In genomic region chr2:125900797-125901410, GRCm38 (mm10) we compare ENCODE assay signal across 14 mouse cellular contexts. TPM values are rescaled to one million over a fixed set of nuclear protein-coding genes. Genes with fewer than 3 reads are reported as not detected.
DNase-seq lines count a peak whose midpoint lies in the region; ATAC-seq and TF ChIP-seq lines count a peak whose summit lies in the region.
"Had no signal": no experiment of that assay in that cellular context is flagged by ENCODE, and none has a peak within 500 bp of the region (broad histone marks: within the 10 kb centered on the region; RNA-seq: fewer than 3 reads in every experiment).

No protein-coding gene starts in this region.

- TF ChIP-seq EP300 in CH12.LX (IDR thresholded peaks at IDR 0.05; ENCODE audit: low read length) = no peak
- TF ChIP-seq EP300 in liver, postnatal 0 days (IDR thresholded peaks at IDR 0.05; ENCODE audit: low read depth) = peak; percentile 69; the same call in 1 of the 2 replicates

- no peak for TF ChIP-seq RAD21 in CH12.LX (IDR thresholded peaks at IDR 0.05; ENCODE audit: low read depth, low read length)

- no peaks in the 10 kb centered on the region for H3K27me3 ChIP-seq in heart, embryonic 11.5 days (ENCODE audit: control insufficient read depth, insufficient read depth, low read length)
- H3K27me3 ChIP-seq in CH12.LX (replicated peaks) = no peaks in the 10 kb centered on the region
- no peaks in the 10 kb centered on the region for H3K27me3 ChIP-seq in liver, postnatal 0 days (ENCODE audit: insufficient read depth, low read length)
- H3K27me3 ChIP-seq in cerebellum, adult 2 months (ENCODE audit: control insufficient read depth, insufficient read depth, low read length) = no peaks in the 10 kb centered on the region
- H3K27me3 ChIP-seq: heart, embryonic 15.5 days; limb, embryonic 15.5 days had no signal

- 45% methylated on average over 6 of the region's 6 CpGs for WGBS in heart, embryonic 11.5 days (ENCODE audit: insufficient replicate concordance)
- WGBS in liver, postnatal 0 days (ENCODE audit: insufficient replicate concordance) = 52% methylated on average over 6 of the region's 6 CpGs
- 87% methylated on average over 6 of the region's 6 CpGs for WGBS in cerebellum, adult 2 months

- H3K9me3 ChIP-seq in heart, embryonic 11.5 days (replicated peaks; ENCODE audit: control insufficient read depth, low read length) = no peaks in the 10 kb centered on the region
- H3K9me3 ChIP-seq in CH12.LX (replicated peaks; ENCODE audit: low read length) = no peaks in the 10 kb centered on the region
- H3K9me3 ChIP-seq in liver, postnatal 0 days (ENCODE audit: low read length) = no peaks in the 10 kb centered on the region
- H3K9me3 ChIP-seq: heart, embryonic 15.5 days; limb, embryonic 15.5 days had no signal

- in situ Hi-C loops in CH12.LX (cut with MboI; ENCODE audit: low pct_ligation_motif_present, low pct_unique_long_range_greater_than_20kb, low sequenced_read_pairs) = no loop called here

- no peaks in the 10 kb centered on the region for H3K36me3 ChIP-seq in heart, embryonic 11.5 days (ENCODE audit: control insufficient read depth, insufficient read depth, low read length)
- H3K36me3 ChIP-seq in CH12.LX (replicated peaks in 1 of 2; ENCODE audit: control insufficient read depth in 1 of 2, insufficient read depth in 1 of 2, low read length in 1 of 2) = peaks cover 21 to 61% of the 10 kb centered on the region in 2 experiments
- no peaks in the 10 kb centered on the region; the same call in 1 of the 2 replicates for H3K36me3 ChIP-seq in liver, postnatal 0 days (replicated peaks; ENCODE audit: insufficient read depth, low read length)
- H3K36me3 ChIP-seq: heart, embryonic 15.5 days had no signal

- ATAC-seq in heart, embryonic 11.5 days (replicated peaks; ENCODE audit: insufficient number of reproducible peaks, low FRiP score, low TSS enrichment) = peak; percentile 98
- ATAC-seq in erythroblast, adult 5-6 weeks (replicated peaks; ENCODE audit: low FRiP score, poor library complexity, severe bottlenecking) = peak; percentile 96
- peak; percentile 99 for ATAC-seq in liver, postnatal 0 days
- ATAC-seq: hindbrain, postnatal 0 days had no signal

- TF ChIP-seq POLR2A in CH12.LX (IDR thresholded peaks at IDR 0.05; ENCODE audit: low read depth, low read length) = no peak
- TF ChIP-seq POLR2A in cerebellum, adult 2 months (IDR thresholded peaks at IDR 0.05; ENCODE audit: borderline replicate concordance, insufficient read depth, low read length) = no peak

- no peak overlapping the region for H3K4me2 ChIP-seq in heart, embryonic 11.5 days
- no peak overlapping the region for H3K4me2 ChIP-seq in CH12.LX (ENCODE audit: insufficient read depth, low read depth, poor library complexity, severe bottlenecking)
- peak overlapping the region; percentile 33 for H3K4me2 ChIP-seq in liver, postnatal 0 days (ENCODE audit: low read depth, low read length)
- H3K4me2 ChIP-seq: heart, embryonic 15.5 days; limb, embryonic 15.5 days had no signal

- peak overlapping the region; percentile 76 for H3K27ac ChIP-seq in heart, embryonic 11.5 days (ENCODE audit: low read depth, low read length)
- H3K27ac ChIP-seq in CH12.LX (ENCODE audit: insufficient read depth, low read depth) = no peak overlapping the region
- H3K27ac ChIP-seq in liver, postnatal 0 days (ENCODE audit: low read depth) = peak overlapping the region; percentile 74
- no peak overlapping the region for H3K27ac ChIP-seq in cerebellum, adult 2 months (ENCODE audit: insufficient read depth, low read length)
- H3K27ac ChIP-seq: heart, embryonic 15.5 days; hindbrain, postnatal 0 days; left cerebral cortex, adult 2 months; limb, embryonic 15.5 days; macrophage had no signal

- no peaks in the 10 kb centered on the region for H3K79me2 ChIP-seq in CH12.LX (replicated peaks; ENCODE audit: control insufficient read depth, extremely low read depth, insufficient read depth, poor library complexity, severe bottlenecking)

- H3K4me3 ChIP-seq in heart, embryonic 11.5 days (ENCODE audit: low read depth, low read length) = no peak overlapping the region
- H3K4me3 ChIP-seq in CH12.LX (replicated peaks in 1 of 3; ENCODE audit: low read depth in 2 of 3, low read length in 2 of 3, poor library complexity in 1 of 3) = no peak overlapping the region
- no peak overlapping the region for H3K4me3 ChIP-seq in liver, postnatal 0 days (ENCODE audit: low read depth, low read length)
- H3K4me3 ChIP-seq in cerebellum, adult 2 months (replicated peaks; ENCODE audit: insufficient read depth, low read depth, low read length) = no peak overlapping the region
- H3K4me3 ChIP-seq: heart, embryonic 15.5 days; left cerebral cortex, adult 2 months; limb, embryonic 15.5 days had no signal

- no peak for TF ChIP-seq CTCF in CH12.LX (conservative IDR thresholded peaks at IDR 0.05 in 1 of 2, IDR thresholded peaks at IDR 0.05 in 1 of 2; ENCODE audit: low read depth in 2 of 2, low read length in 2 of 2)
- TF ChIP-seq CTCF in liver, postnatal 0 days (IDR thresholded peaks at IDR 0.05; ENCODE audit: low read depth) = no peak
- TF ChIP-seq CTCF in cerebellum, adult 2 months (IDR thresholded peaks at IDR 0.05; ENCODE audit: borderline replicate concordance, insufficient read depth, low read depth, low read length) = no peak

- no peak overlapping the region for H3K9ac ChIP-seq in heart, embryonic 11.5 days (ENCODE audit: low read depth, low read length)
- H3K9ac ChIP-seq in CH12.LX (ENCODE audit: insufficient read depth, low read depth) = no peak overlapping the region
- no peak overlapping the region for H3K9ac ChIP-seq in liver, postnatal 0 days (replicated peaks)
- H3K9ac ChIP-seq: heart, embryonic 15.5 days; limb, embryonic 15.5 days had no signal

- DNase-seq in heart, postnatal 4 days = no peak
- DNase-seq in CH12.LX (ENCODE audit: extremely low read depth) = peak; percentile 14
- no peak for DNase-seq in liver, postnatal 0 days
- DNase-seq in frontal cortex, adult 2 months (ENCODE audit: extremely low spot score in 1 of 2, low spot score in 1 of 2) = no peak
- DNase-seq in gastrocnemius, postnatal 10 days = no peak
- no peak for DNase-seq in cerebellum, adult 2 months
- DNase-seq: kidney, postnatal 25 days had no signal

- dilution Hi-C loops in CH12.LX (cut with MboI; ENCODE audit: extremely low pct_ligation_motif_present, extremely low pct_unique_long_range_greater_than_20kb, low sequenced_read_pairs) = no loop called here

- H3K4me1 ChIP-seq in heart, embryonic 11.5 days (ENCODE audit: control insufficient read depth, insufficient read depth, low read length) = peaks cover 6% of the 10 kb centered on the region
- peaks cover 0 to 21% of the 10 kb centered on the region in 2 experiments; a peak in 2 of 4 replicates for H3K4me1 ChIP-seq in CH12.LX (ENCODE audit: control insufficient read depth in 1 of 2, insufficient read depth in 2 of 2)
- H3K4me1 ChIP-seq in liver, postnatal 0 days (ENCODE audit: insufficient read depth) = peaks cover 11% of the 10 kb centered on the region; the same call in 1 of the 2 replicates
- H3K4me1 ChIP-seq in cerebellum, adult 2 months (ENCODE audit: control insufficient read depth, insufficient read depth, low read length) = no peaks in the 10 kb centered on the region
- H3K4me1 ChIP-seq: limb, embryonic 15.5 days had no signal

TF ChIP-seq in CH12.LX, 34 proteins besides CTCF, POLR2A, EP300 and RAD21:
- TF ChIP-seq MAFK (IDR thresholded peaks at IDR 0.05; ENCODE audit: insufficient replicate concordance, low read length) (no peak), TCF12 (IDR thresholded peaks at IDR 0.05; ENCODE audit: low read depth, low read length) (no peak), ZNF384 (IDR thresholded peaks at IDR 0.05; ENCODE audit: low read depth, low read length) (no peak), ELF1 (IDR thresholded peaks at IDR 0.05; ENCODE audit: low read depth, low read length) (no peak), SIN3A (IDR thresholded peaks at IDR 0.05; ENCODE audit: low read length) (no peak)
TF ChIP-seq in CH12.LX: peak in this region for 0.

RNA-seq across cellular contexts. Expression of gene Cops2, which starts 42.0 kb away (rescaled TPM):
- 81.9 and 84.1 TPM in 2 replicates for polyA plus RNA-seq in heart, embryonic 11.5 days (2014; fragmentation: Nextera tagmentation; extraction: Ambion mirVana)
- 10 to 100 TPM; 91.2 to 92.3 TPM for total RNA-seq in heart, postnatal 4 days (2021)
- total RNA-seq in CH12.LX (2012; rRNA removed) = 63.5 and 68.6 TPM in 2 replicates
- 313 and 408 TPM in 2 replicates for total RNA-seq in CH12.LX (2014; rRNA removed)
- polyA plus RNA-seq in CH12.LX (2012; ENCODE audit: insufficient read length, low read depth) = 124 and 145 TPM in 2 replicates
- 39.5 and 64.4 TPM in 2 replicates for total RNA-seq in erythroblast, adult 5-6 weeks (2015; ENCODE audit: low replicate concordance)
- total RNA-seq in erythroblast, adult 5-6 weeks (2017; ENCODE audit: low replicate concordance) = 51.2 and 78.9 TPM in 2 replicates
- 20.4 and 21.5 TPM in 2 replicates for polyA plus RNA-seq in liver, postnatal 0 days (2015; fragmentation: Nextera tagmentation; extraction: Ambion mirVana)
- 88.0 and 106 TPM in 2 replicates for polyA plus RNA-seq in frontal cortex, adult 2 months (2012; rRNA removed)
- 100 to 1,000 TPM in 1 of 2 experiments, 10 to 100 TPM in 1; 97.8 to 109 TPM for total RNA-seq in gastrocnemius, postnatal 10 days (2021)
- polyA plus RNA-seq in cerebellum, adult 2 months (2012; rRNA removed) = 67.0 and 76.3 TPM in 2 replicates

RNA-seq across cellular contexts. Expression of gene Galk2, which starts 42.0 kb away (rescaled TPM):
- polyA plus RNA-seq in heart, embryonic 11.5 days (2014; fragmentation: Nextera tagmentation; extraction: Ambion mirVana) = 35.2 and 38.9 TPM in 2 replicates
- 10 to 100 TPM; 21.4 to 21.7 TPM for total RNA-seq in heart, postnatal 4 days (2021)
- 40.2 and 41.8 TPM in 2 replicates for total RNA-seq in CH12.LX (2012; rRNA removed)
- 59.9 and 63.3 TPM in 2 replicates for total RNA-seq in CH12.LX (2014; rRNA removed)
- polyA plus RNA-seq in CH12.LX (2012; ENCODE audit: insufficient read length, low read depth) = 36.7 and 40.4 TPM in 2 replicates
- 5.0 and 10.7 TPM in 2 replicates for total RNA-seq in erythroblast, adult 5-6 weeks (2015; ENCODE audit: low replicate concordance)
- 2.9 and 7.2 TPM in 2 replicates for total RNA-seq in erythroblast, adult 5-6 weeks (2017; ENCODE audit: low replicate concordance)
- 9.6 and 10.1 TPM in 2 replicates for polyA plus RNA-seq in liver, postnatal 0 days (2015; fragmentation: Nextera tagmentation; extraction: Ambion mirVana)
- 21.8 and 22.8 TPM in 2 replicates for polyA plus RNA-seq in frontal cortex, adult 2 months (2012; rRNA removed)
- 10 to 100 TPM; 11.0 to 11.5 TPM for total RNA-seq in gastrocnemius, postnatal 10 days (2021)
- 19.2 and 19.7 TPM in 2 replicates for polyA plus RNA-seq in cerebellum, adult 2 months (2012; rRNA removed)

Comparison
In these comparisons a context has a peak if more than half of its experiments do, and no peak if none do; other contexts are left out.
1. H3K27ac ChIP-seq: peak in heart, embryonic 11.5 days (single experiment) and liver, postnatal 0 days (single experiment); none in CH12.LX (single experiment) and cerebellum, adult 2 months (single experiment).
2. Peak in every context shown above with its lines, with median percentiles within 50 percentile points of each other: ATAC-seq.